Mouse (Mus musculus) G1E (cell line): ENCODE measurements around the gene Fgf16.

ENCODE experiments used
- CTCF ChIP-seq: IDR thresholded peaks from 2 replicates; pipeline ENCODE4 v1.5.1; 2012; ENCODE audit warnings: low read depth, low read length, inconsistent platforms, mixed read lengths
- GATA1 ChIP-seq: IDR thresholded peaks from 2 replicates; pipeline ENCODE4 v1.6.1; 2012; ENCODE audit warnings: borderline replicate concordance, low read length, inconsistent platforms, mixed read lengths
- TAL1 ChIP-seq: conservative IDR thresholded peaks from 2 replicates; pipeline ENCODE4 v1.6.1; 2012; ENCODE audit warnings: low read depth, low read length, inconsistent platforms, mixed read lengths

GRCm38 (mm10) chrX:105718388-105718787 is 45.7 kb upstream of the Fgf16 start:
- TF ChIP-seq GATA1: no peak
- TF ChIP-seq CTCF: no peak
- TF ChIP-seq TAL1: no peak
